Mouse (Mus musculus): ENCODE data around the gene Parva. TPM values are rescaled to one million over a fixed set of nuclear protein-coding genes. Genes with fewer than 3 reads are reported as not detected.

Gene Parva
- polyA plus RNA-seq, 1 experiment from 2014 or later, result 70.0 TPM

- no peaks in the 10 kb centered on the region for H3K9me3 ChIP-seq (ENCODE audit: low read length)
- no peak overlapping the region for H3K9ac ChIP-seq (replicated peaks; ENCODE audit: low read depth)
- WGBS, result 94% methylated on average over 6 of the region's 6 CpGs
- DNase-seq (ENCODE audit: low spot score) (no peak), ATAC-seq (no peak)
- H3K4me1 ChIP-seq (ENCODE audit: insufficient read depth, low read depth, low read length), result peaks cover 8% of the 10 kb centered on the region; the same call in 1 of the 2 replicates
- H3K4me2 ChIP-seq (replicated peaks; ENCODE audit: low read depth, low read length), result no peak overlapping the region
- H3K36me3 ChIP-seq (ENCODE audit: insufficient read depth, low read length), result no peaks in the 10 kb centered on the region
- H3K27ac ChIP-seq (ENCODE audit: low read length), result no peak overlapping the region
- no peaks in the 10 kb centered on the region for H3K27me3 ChIP-seq (replicated peaks; ENCODE audit: insufficient read depth, low read length)
- no peak overlapping the region for H3K4me3 ChIP-seq (ENCODE audit: low read depth, low read length)
- no peak for TF ChIP-seq CTCF (IDR thresholded peaks at IDR 0.05)
These were observed 98.2 kb downstream of the Parva start for GRCm38 (mm10) chr7:112525465-112525864.

- TF ChIP-seq CTCF (IDR thresholded peaks at IDR 0.05), result no peak
- Histone ChIP-seq H3K4me2 (replicated peaks; ENCODE audit: low read depth, low read length) (no peak overlapping the region), H3K9me3 (ENCODE audit: low read length) (no peaks in the 10 kb centered on the region), H3K4me3 (ENCODE audit: low read depth, low read length) (no peak overlapping the region), H3K4me1 (ENCODE audit: insufficient read depth, low read depth, low read length) (peaks cover 8% of the 10 kb centered on the region; the same call in 1 of the 2 replicates), H3K36me3 (ENCODE audit: insufficient read depth, low read length) (no peaks in the 10 kb centered on the region), H3K9ac (replicated peaks; ENCODE audit: low read depth) (no peak overlapping the region), H3K27me3 (replicated peaks; ENCODE audit: insufficient read depth, low read length) (no peaks in the 10 kb centered on the region), H3K27ac (ENCODE audit: low read length) (no peak overlapping the region)
- WGBS, result 86% methylated on average over 10 of the region's 10 CpGs
- no peak for ATAC-seq
- DNase-seq (ENCODE audit: low spot score), result no peak
These were observed 98.9 kb downstream of the Parva start for GRCm38 (mm10) chr7:112526226-112526625.

- H3K27ac ChIP-seq (ENCODE audit: low read length), result no peak overlapping the region
- no peak overlapping the region for H3K9ac ChIP-seq (replicated peaks; ENCODE audit: low read depth)
- H3K36me3 ChIP-seq (ENCODE audit: insufficient read depth, low read length), result no peaks in the 10 kb centered on the region
- DNase-seq (ENCODE audit: low spot score) (no peak), ATAC-seq (no peak; the same call in 1 of the 2 replicates)
- TF ChIP-seq CTCF (IDR thresholded peaks at IDR 0.05), result no peak
- no peak for TF ChIP-seq EP300 (IDR thresholded peaks at IDR 0.05)
- H3K4me2 ChIP-seq (replicated peaks; ENCODE audit: low read depth, low read length), result no peak overlapping the region
- H3K4me3 ChIP-seq (ENCODE audit: low read depth, low read length), result no peak overlapping the region
- peaks cover 8% of the 10 kb centered on the region; the same call in 1 of the 2 replicates for H3K4me1 ChIP-seq (ENCODE audit: insufficient read depth, low read depth, low read length)
- no peaks in the 10 kb centered on the region for H3K9me3 ChIP-seq (ENCODE audit: low read length)
- H3K27me3 ChIP-seq (replicated peaks; ENCODE audit: insufficient read depth, low read length), result no peaks in the 10 kb centered on the region
- 68% methylated on average over 4 of the region's 4 CpGs for WGBS
These were observed 99.9 kb downstream of the Parva start for GRCm38 (mm10) chr7:112527230-112527629.

- Histone ChIP-seq H3K27me3 (replicated peaks; ENCODE audit: insufficient read depth, low read length) (no peaks in the 10 kb centered on the region), H3K9me3 (ENCODE audit: low read length) (no peaks in the 10 kb centered on the region), H3K9ac (replicated peaks; ENCODE audit: low read depth) (no peak overlapping the region), H3K4me2 (replicated peaks; ENCODE audit: low read depth, low read length) (no peak overlapping the region), H3K36me3 (ENCODE audit: insufficient read depth, low read length) (no peaks in the 10 kb centered on the region), H3K27ac (ENCODE audit: low read length) (no peak overlapping the region), H3K4me1 (ENCODE audit: insufficient read depth, low read depth, low read length) (peaks cover 8% of the 10 kb centered on the region; the same call in 1 of the 2 replicates), H3K4me3 (ENCODE audit: low read depth, low read length) (no peak overlapping the region)
- no peak for DNase-seq (ENCODE audit: low spot score)
- 92% methylated on average over 1 of the region's 1 CpGs for WGBS
- TF ChIP-seq EP300 (IDR thresholded peaks at IDR 0.05), result no peak
- no peak for TF ChIP-seq CTCF (IDR thresholded peaks at IDR 0.05)
- no peak for ATAC-seq
These were observed 100.8 kb downstream of the Parva start for GRCm38 (mm10) chr7:112528059-112528458.

- DNase-seq (ENCODE audit: low spot score) (peak; percentile 57), ATAC-seq (peak; percentile 56; the same call in 1 of the 2 replicates)
- TF ChIP-seq CTCF (IDR thresholded peaks at IDR 0.05) (no peak), EP300 (IDR thresholded peaks at IDR 0.05) (no peak)
- Histone ChIP-seq H3K4me3 (ENCODE audit: low read depth, low read length) (no peak overlapping the region), H3K4me2 (replicated peaks; ENCODE audit: low read depth, low read length) (no peak overlapping the region), H3K9ac (replicated peaks; ENCODE audit: low read depth) (no peak overlapping the region), H3K27me3 (replicated peaks; ENCODE audit: insufficient read depth, low read length) (no peaks in the 10 kb centered on the region), H3K27ac (ENCODE audit: low read length) (no peak overlapping the region), H3K9me3 (ENCODE audit: low read length) (no peaks in the 10 kb centered on the region), H3K36me3 (ENCODE audit: insufficient read depth, low read length) (no peaks in the 10 kb centered on the region), H3K4me1 (ENCODE audit: insufficient read depth, low read depth, low read length) (peaks cover 8% of the 10 kb centered on the region; the same call in 1 of the 2 replicates)
- 28% methylated on average over 6 of the region's 6 CpGs for WGBS
These were observed 101.5 kb downstream of the Parva start for GRCm38 (mm10) chr7:112528582-112529360.

GRCm38 (mm10) chr7:112530924-112531323, 103.6 kb downstream of the Parva start:
- Histone ChIP-seq H3K27ac (ENCODE audit: low read length) (no peak overlapping the region), H3K4me2 (replicated peaks; ENCODE audit: low read depth, low read length) (no peak overlapping the region), H3K9ac (replicated peaks; ENCODE audit: low read depth) (no peak overlapping the region), H3K27me3 (replicated peaks; ENCODE audit: insufficient read depth, low read length) (no peaks in the 10 kb centered on the region), H3K4me1 (ENCODE audit: insufficient read depth, low read depth, low read length) (peaks cover 12% of the 10 kb centered on the region; the same call in 1 of the 2 replicates), H3K9me3 (ENCODE audit: low read length) (no peaks in the 10 kb centered on the region), H3K4me3 (ENCODE audit: low read depth, low read length) (no peak overlapping the region), H3K36me3 (ENCODE audit: insufficient read depth, low read length) (no peaks in the 10 kb centered on the region)
- DNase-seq (ENCODE audit: low spot score) (peak; percentile 20), ATAC-seq (no peak)
- WGBS, result 62% methylated on average over 5 of the region's 5 CpGs
- TF ChIP-seq EP300 (IDR thresholded peaks at IDR 0.05) (no peak), CTCF (IDR thresholded peaks at IDR 0.05) (no peak)
